Mouse (Mus musculus) heart, embryonic 16.5 days (tissue): ENCODE measurements around the gene Cacna2d4. TPM values are rescaled to one million over a fixed set of nuclear protein-coding genes. Genes with fewer than 3 reads are reported as not detected.

Experiments
- ATAC-seq: fragments of 200-750 bp; cut with Nextera tagmentation; replicated peaks from 2 replicates; pipeline ENCODE4 v1.8.0; 2017; ENCODE audit warnings: moderate number of reproducible peaks; ENCODE audit not compliant: insufficient read depth, low FRiP score; ENCODE audit errors: extremely low read depth
- H3K27ac ChIP-seq: fragments of 300-500 bp; sonication (generic); 2 replicates; pipeline ENCODE4 v1.5.1; 2014; ENCODE audit warnings: mild to moderate bottlenecking, low read length, control low read depth, moderate library complexity
- H3K27me3 ChIP-seq: fragments of 300-500 bp; sonication (generic); 2 replicates; pipeline ENCODE4 v1.6.1; 2014; ENCODE audit warnings: low read length, mixed read lengths; ENCODE audit not compliant: control insufficient read depth, insufficient read depth
- H3K36me3 ChIP-seq: fragments of 300-500 bp; sonication (generic); 2 replicates; pipeline ENCODE4 v1.6.1; 2014; ENCODE audit not compliant: control insufficient read depth, insufficient read depth
- H3K4me1 ChIP-seq: fragments of 300-500 bp; sonication (generic); 2 replicates; pipeline ENCODE4 v1.6.1; 2014; ENCODE audit warnings: low read length, mixed read lengths; ENCODE audit not compliant: control insufficient read depth, insufficient read depth
- H3K4me2 ChIP-seq: fragments of 300-500 bp; sonication (generic); 2 replicates; pipeline ENCODE4 v1.6.1; 2014; ENCODE audit warnings: low read depth, mild to moderate bottlenecking, control low read depth, low read length
- H3K4me3 ChIP-seq: fragments of 300-500 bp; sonication (generic); 2 replicates; pipeline ENCODE4 v1.5.1; 2014; ENCODE audit warnings: mild to moderate bottlenecking, control low read depth, low read length
- H3K9ac ChIP-seq: fragments of 300-500 bp; sonication (generic); 2 replicates; pipeline ENCODE4 v1.6.1; 2014; ENCODE audit warnings: low read length, control low read depth
- H3K9me3 ChIP-seq: fragments of 300-500 bp; sonication (generic); replicated peaks from 2 replicates; pipeline ENCODE4 v1.6.1; 2016; ENCODE audit warnings: low read length; ENCODE audit not compliant: control insufficient read depth
- WGBS: fragments of 180-500 bp; shearing (Covaris S2); extraction: QIAGEN DNeasy Blood & Tissue Kit; methylation state at CpG from one replicate; pipeline ENCODE4 v1.1.7; 2014; 5-methylcytosine and 5-hydroxymethylcytosine counted together
- polyA plus RNA-seq: library from polyadenylated mRNA; unstranded; fragments of >200 nt; fragmentation: Nextera tagmentation; extraction: Ambion mirVana; gene quantifications from 2 replicates; pipeline ENCODE4 v1.2.1, GENCODE M21; 2015

The Cacna2d4 gene
- polyA plus RNA-seq, 1 experiment from 2014 or later = 0.45 TPM

DNA sequence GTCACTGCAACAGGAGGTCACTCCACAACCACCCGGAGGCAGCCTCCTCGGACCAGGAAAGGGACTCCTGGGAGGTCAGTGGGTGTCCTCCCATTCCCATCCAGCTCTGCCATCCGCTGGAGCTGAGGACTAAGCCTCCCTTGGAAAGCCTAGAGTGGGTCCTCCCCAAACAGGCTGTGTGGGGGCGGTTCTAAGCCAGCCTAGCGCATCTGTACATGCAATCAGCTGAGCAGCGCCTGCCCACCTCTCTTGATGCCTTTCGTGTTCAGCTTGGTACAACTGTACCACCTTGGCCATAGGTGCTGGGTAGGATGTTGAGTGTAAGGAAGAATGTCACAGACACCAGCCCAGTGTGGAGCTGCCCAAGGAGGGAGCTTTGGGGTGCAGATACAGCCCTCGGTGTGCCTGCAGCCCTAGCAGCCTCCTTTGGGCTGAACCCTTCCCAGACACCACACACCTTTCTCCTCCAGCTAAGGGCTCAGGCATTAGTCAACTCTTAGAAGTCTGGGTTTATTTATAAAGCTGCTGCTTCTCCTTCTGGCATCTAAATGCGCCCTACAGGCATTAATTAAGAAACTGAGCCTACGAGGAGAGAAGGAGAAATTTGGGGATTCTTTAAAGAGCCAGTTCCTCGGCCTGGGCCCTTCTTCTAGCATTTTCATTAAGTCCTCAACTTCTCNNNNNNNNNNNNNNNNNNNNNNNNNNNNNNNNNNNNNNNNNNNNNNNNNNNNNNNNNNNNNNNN lies 7.3 kb upstream of the Cacna2d4 start:
- Histone ChIP-seq H3K4me3 (no peak overlapping the region), H3K27ac (no peak overlapping the region), H3K36me3 (no peaks in the 10 kb centered on the region), H3K9ac (no peak overlapping the region), H3K9me3 (no peaks in the 10 kb centered on the region), H3K4me2 (no peak overlapping the region), H3K4me1 (no peaks in the 10 kb centered on the region), H3K27me3 (no peaks in the 10 kb centered on the region; the same call in 1 of the 2 replicates)
- no peak for ATAC-seq
- 73% methylated on average over 11 of the region's 11 CpGs for WGBS

DNA sequence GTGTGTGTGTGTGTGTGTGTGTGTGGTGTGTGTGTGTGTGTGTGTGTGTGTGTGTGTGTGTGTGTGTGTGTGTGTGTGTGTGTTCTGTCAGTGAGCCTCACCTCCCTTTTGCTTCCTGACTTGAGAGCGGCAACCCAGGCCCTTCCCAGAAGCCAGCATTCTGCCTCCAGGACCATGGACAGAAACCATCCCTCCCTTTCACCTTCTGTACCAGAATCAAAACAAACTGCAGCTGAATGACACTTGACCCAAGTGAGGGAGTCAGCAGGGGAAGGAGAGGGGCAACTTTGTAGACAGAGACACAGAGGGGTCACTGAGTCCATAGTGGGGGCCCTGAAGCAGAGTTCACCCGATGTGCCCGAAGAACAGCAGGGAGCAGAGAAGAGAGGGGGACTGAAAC lies 3.3 kb upstream of the Cacna2d4 start:
- Histone ChIP-seq H3K27me3 (no peaks in the 10 kb centered on the region; the same call in 1 of the 2 replicates), H3K36me3 (no peaks in the 10 kb centered on the region), H3K27ac (no peak overlapping the region), H3K4me1 (no peaks in the 10 kb centered on the region; the same call in 1 of the 2 replicates), H3K4me3 (no peak overlapping the region), H3K9ac (no peak overlapping the region), H3K4me2 (no peak overlapping the region), H3K9me3 (no peaks in the 10 kb centered on the region)
- 31% methylated on average over 3 of the region's 3 CpGs for WGBS
- no peak for ATAC-seq

DNA sequence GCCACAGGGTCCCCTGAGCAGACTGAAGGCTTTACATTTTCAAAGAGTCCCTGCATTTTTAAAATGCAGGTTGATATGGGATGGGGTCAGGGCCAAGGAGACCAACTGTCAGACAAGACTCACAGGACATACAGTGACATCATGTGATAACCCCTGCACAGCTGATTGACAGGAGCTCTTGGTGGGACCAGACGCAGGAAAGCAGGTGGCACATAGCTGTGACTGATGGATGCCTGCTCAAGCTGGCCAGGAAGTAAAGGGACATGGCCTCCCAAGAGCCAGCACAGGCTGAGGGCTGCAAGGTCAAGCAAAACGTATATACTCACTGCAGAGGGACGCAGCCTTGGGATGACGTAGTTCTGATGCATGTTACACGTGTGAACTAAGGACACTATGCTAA lies 885 bp upstream of the Cacna2d4 start:
- 66% methylated on average over 5 of the region's 5 CpGs for WGBS
- no peak for ATAC-seq
- Histone ChIP-seq H3K9me3 (no peaks in the 10 kb centered on the region), H3K9ac (no peak overlapping the region), H3K4me1 (no peaks in the 10 kb centered on the region; the same call in 1 of the 2 replicates), H3K4me3 (no peak overlapping the region), H3K27me3 (peaks cover 2% of the 10 kb centered on the region; the same call in 1 of the 2 replicates), H3K4me2 (no peak overlapping the region), H3K27ac (no peak overlapping the region), H3K36me3 (no peaks in the 10 kb centered on the region)

DNA sequence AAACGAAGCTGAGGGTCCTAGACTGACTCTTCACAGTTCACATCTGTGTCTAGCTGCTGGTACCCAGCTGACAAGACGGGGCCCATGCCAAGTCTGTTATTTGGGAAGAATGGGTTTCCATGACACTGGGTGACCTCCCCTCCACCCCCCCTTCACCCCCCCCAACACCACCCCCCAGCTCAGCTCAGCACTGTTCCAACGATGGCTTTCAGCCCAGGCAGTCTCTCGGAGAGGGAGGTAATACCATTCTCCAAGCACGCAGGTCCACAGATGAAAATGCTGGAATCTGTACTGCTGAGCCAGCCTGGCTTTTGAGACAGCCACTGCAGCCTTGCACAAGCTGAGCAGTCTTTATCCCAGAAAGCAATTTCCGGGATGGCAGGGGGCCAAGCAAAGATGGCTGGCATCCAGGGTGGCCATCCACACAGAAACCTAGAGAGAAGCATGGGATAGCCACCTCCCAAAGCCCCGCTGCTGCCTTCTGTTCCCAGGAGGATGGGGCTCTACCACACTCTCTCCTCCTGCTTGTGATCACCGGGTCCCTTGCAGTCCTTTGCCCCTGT lies 1.2 kb downstream of the Cacna2d4 start:
- no peaks in the 10 kb centered on the region; the same call in 1 of the 2 replicates for H3K4me1 ChIP-seq
- H3K9ac ChIP-seq = no peak overlapping the region
- no peaks in the 10 kb centered on the region for H3K9me3 ChIP-seq
- H3K27ac ChIP-seq = no peak overlapping the region
- no peak overlapping the region for H3K4me3 ChIP-seq
- ATAC-seq = 0 out of 2 replicates have a peak, but pooled peaks have one; percentile 41
- no peak overlapping the region for H3K4me2 ChIP-seq
- 40% methylated on average over 8 of the region's 8 CpGs for WGBS
- H3K36me3 ChIP-seq = no peaks in the 10 kb centered on the region
- peaks cover 2% of the 10 kb centered on the region; the same call in 1 of the 2 replicates for H3K27me3 ChIP-seq

DNA sequence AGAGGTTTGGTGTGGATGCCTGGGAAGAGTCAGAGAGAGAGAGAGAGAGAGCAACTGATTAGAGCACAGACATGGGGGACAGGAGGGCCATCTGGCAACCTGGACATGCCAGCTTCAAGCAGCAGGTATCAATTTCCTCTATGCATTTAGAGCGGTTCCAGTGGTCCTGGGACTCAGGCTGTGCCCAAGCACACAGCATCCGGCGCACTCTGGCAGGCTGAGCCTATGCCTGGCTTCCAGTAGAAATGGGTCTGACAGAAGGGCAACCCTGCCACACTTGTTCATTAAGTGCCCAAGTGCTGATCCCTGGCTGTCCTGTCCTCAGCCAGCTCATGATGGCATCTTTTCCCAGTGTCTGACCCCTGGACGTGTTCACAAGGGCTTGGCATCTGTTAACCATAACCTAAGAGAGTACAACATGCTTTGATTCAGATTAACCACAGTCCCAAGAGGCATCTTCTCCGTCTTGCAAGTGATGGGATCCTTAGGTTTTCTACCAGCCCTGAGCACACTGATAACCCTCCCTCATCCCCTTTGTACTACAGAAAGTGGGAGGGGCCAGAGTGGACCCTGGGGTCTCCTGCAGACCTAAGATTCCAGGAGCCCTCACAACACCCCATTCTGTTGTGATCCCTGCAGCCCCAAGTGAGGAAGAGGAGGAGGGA lies 3.1 kb downstream of the Cacna2d4 start:
- no peak overlapping the region for H3K27ac ChIP-seq
- H3K9ac ChIP-seq = no peak overlapping the region
- H3K4me3 ChIP-seq = no peak overlapping the region
- no peak for ATAC-seq
- WGBS = 76% methylated on average over 5 of the region's 5 CpGs
- no peaks in the 10 kb centered on the region; the same call in 1 of the 2 replicates for H3K4me1 ChIP-seq
- H3K4me2 ChIP-seq = no peak overlapping the region
- no peaks in the 10 kb centered on the region for H3K36me3 ChIP-seq
- H3K27me3 ChIP-seq = 0 out of 2 replicates have a peak, but pooled peaks cover 2% of the 10 kb centered on the region
- H3K9me3 ChIP-seq = no peaks in the 10 kb centered on the region

DNA sequence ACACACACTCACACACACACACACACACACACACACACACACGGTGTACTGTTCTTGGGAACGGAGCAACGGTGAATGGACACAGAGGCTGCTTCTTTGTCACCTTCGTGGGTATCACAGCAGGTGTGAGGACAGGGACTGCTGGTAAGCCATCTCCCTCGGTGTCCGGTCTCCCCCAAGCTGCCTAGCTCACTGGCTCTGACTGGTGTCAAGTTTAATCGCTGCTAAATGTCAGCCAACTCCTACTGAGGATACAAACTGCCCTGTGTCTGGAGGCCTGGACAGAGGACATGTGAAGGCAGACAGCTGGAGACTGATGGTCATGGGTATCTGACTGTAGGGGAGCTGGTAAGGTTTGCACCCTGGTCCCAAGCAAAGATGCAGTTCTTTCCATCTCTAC lies 3.9 kb downstream of the Cacna2d4 start:
- WGBS = 57% methylated on average over 7 of the region's 7 CpGs

DNA sequence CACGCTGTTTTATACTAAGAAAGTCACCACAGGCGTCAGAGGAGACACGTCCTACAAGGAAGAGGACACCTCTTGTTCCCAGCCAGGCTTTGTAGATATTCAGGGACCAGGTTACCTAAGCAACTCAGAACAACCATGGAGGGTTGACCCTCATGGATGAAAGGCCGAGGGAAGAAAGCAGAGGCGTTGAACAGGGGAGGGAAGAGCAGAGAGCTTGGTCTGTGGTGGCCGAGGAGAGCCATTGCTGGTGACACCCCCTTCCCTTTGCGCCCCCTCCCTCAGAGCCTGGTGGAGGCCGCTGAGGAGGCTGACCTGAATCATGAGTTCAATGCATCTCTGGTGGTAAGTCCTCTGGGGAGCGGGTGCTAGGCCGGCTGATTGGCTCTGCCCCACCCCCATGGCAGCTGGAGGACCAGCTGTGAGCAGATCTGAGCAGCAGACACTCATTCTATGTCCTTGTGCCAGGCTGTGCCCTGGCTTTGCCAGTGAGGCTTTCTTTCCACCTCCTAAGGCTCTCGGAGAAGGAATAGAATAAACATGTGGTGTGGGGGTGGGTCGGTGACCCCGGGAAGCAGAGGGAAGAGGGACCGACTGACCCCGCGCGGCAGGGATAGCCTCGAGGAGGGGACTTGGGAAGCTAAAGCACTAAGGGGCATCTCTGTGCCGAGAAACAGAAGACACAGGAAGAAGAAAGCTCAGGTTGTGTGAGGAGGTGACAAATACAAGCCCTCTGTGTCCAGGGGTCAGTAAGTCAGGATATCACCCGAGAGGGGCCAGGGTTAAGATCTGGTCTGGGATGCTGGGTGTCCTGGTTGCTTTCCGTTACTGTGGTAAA lies 4.8 kb downstream of the Cacna2d4 start:
- no peak for ATAC-seq

More for the DNA sequence above, 3.9 kb downstream of the Cacna2d4 start:
- no peak overlapping the region for H3K9ac ChIP-seq
- H3K4me3 ChIP-seq = no peak overlapping the region
- H3K27ac ChIP-seq = no peak overlapping the region
- H3K9me3 ChIP-seq = no peaks in the 10 kb centered on the region
- no peaks in the 10 kb centered on the region for H3K36me3 ChIP-seq
- no peak overlapping the region for H3K4me2 ChIP-seq
- H3K27me3 ChIP-seq = 0 out of 2 replicates have a peak, but pooled peaks cover 2% of the 10 kb centered on the region
- no peaks in the 10 kb centered on the region; the same call in 1 of the 2 replicates for H3K4me1 ChIP-seq
- ATAC-seq = no peak

DNA sequence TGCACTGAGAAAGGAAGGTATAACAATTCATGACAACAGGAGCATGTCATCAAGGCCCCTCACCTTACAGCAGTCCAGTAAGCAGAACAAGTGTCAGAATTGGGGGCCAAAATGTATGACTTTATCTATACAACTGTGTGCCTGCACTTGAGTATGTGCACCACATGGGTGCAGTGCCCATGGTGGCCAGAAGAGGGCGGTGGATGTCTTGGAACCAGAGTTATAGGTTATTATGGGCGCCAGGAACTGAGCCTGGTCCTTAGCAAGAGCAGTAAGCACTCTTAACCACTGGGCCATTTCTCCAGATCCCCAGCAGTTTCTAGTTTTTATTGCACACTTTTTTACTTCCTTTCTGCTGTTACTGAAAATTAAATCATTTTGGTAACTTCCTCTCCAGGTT lies 9.8 kb downstream of the Cacna2d4 start:
- Histone ChIP-seq H3K9me3 (peaks cover 4% of the 10 kb centered on the region), H3K27me3 (no peaks in the 10 kb centered on the region), H3K27ac (no peak overlapping the region), H3K4me3 (no peak overlapping the region), H3K9ac (no peak overlapping the region), H3K36me3 (no peaks in the 10 kb centered on the region), H3K4me1 (no peaks in the 10 kb centered on the region), H3K4me2 (no peak overlapping the region)
- no peak for ATAC-seq
- WGBS = 41% methylated on average over 2 of the region's 2 CpGs

More for the DNA sequence above, 4.8 kb downstream of the Cacna2d4 start:
- Histone ChIP-seq H3K27ac (no peak overlapping the region), H3K9ac (no peak overlapping the region), H3K27me3 (0 out of 2 replicates have a peak, but pooled peaks cover 2% of the 10 kb centered on the region), H3K4me2 (no peak overlapping the region), H3K36me3 (no peaks in the 10 kb centered on the region), H3K9me3 (peaks cover 3% of the 10 kb centered on the region), H3K4me1 (no peaks in the 10 kb centered on the region; the same call in 1 of the 2 replicates), H3K4me3 (no peak overlapping the region)
- 52% methylated on average over 21 of the region's 21 CpGs for WGBS
